Mouse (Mus musculus) forebrain, embryonic 10.5 days (tissue): Measurements from ENCODE around the gene Tbc1d9. TPM values are rescaled to one million over a fixed set of nuclear protein-coding genes. Genes with fewer than 3 reads are reported as not detected.

Source experiments
- DNase-seq: peaks from one replicate; pipeline ENCODE4 v3.0.0-alpha.2; 2017; ENCODE audit warnings: low spot score; ENCODE audit errors: extremely low spot score
- H3K27ac ChIP-seq: fragments of 300-500 bp; sonication (generic); 2 replicates; pipeline ENCODE4 v1.5.1; 2016; ENCODE audit warnings: mild to moderate bottlenecking
- H3K27me3 ChIP-seq: fragments of 300-500 bp; sonication (generic); 2 replicates; pipeline ENCODE4 v1.6.1; 2016; ENCODE audit warnings: mild to moderate bottlenecking; ENCODE audit not compliant: poor library complexity, severe bottlenecking
- H3K36me3 ChIP-seq: fragments of 300-500 bp; sonication (generic); replicated peaks from 2 replicates; pipeline ENCODE4 v1.6.1; 2016; ENCODE audit warnings: mild to moderate bottlenecking, moderate library complexity
- H3K4me1 ChIP-seq: fragments of 300-500 bp; sonication (generic); 2 replicates; pipeline ENCODE4 v1.6.1; 2016
- H3K4me3 ChIP-seq: fragments of 300-500 bp; sonication (generic); 2 replicates; pipeline ENCODE4 v1.5.1; 2016; ENCODE audit warnings: mild to moderate bottlenecking, moderate library complexity
- H3K9me3 ChIP-seq: fragments of 300-500 bp; sonication (generic); 2 replicates; pipeline ENCODE4 v1.6.1; 2016; ENCODE audit warnings: mild to moderate bottlenecking, moderate library complexity
- WGBS: fragments of 180-500 bp; shearing (Covaris S2); methylation state at CpG from one replicate; pipeline ENCODE4 v1.1.7; 2016; 5-methylcytosine and 5-hydroxymethylcytosine counted together
- polyA plus RNA-seq: library from polyadenylated mRNA; unstranded; fragments of >200 nt; fragmentation: Nextera tagmentation; extraction: Ambion mirVana; gene quantifications from 2 replicates; pipeline ENCODE4 v1.2.1, GENCODE M21; 2016

Gene Tbc1d9
- polyA plus RNA-seq, 1 experiment from 2014 or later = 3.6 TPM

- no peak for DNase-seq
- WGBS = 83% methylated on average over 2 of the region's 2 CpGs
- Histone ChIP-seq H3K27me3 (no peaks in the 10 kb centered on the region), H3K4me1 (peaks cover 6% of the 10 kb centered on the region; the same call in 1 of the 2 replicates), H3K9me3 (no peaks in the 10 kb centered on the region), H3K27ac (no peak overlapping the region), H3K4me3 (no peak overlapping the region), H3K36me3 (0 out of 2 replicates have a peak, but pooled peaks cover 1% of the 10 kb centered on the region)
Measured at GRCm38 (mm10) chr8:83217891-83218290, 52.7 kb downstream of the Tbc1d9 start.

GRCm38 (mm10) chr8:83219392-83219791 lies 54.2 kb downstream of the Tbc1d9 start:
- H3K4me3 ChIP-seq = no peak overlapping the region
- H3K36me3 ChIP-seq = no peaks in the 10 kb centered on the region; the same call in 1 of the 2 replicates
- H3K27ac ChIP-seq = no peak overlapping the region
- no peak for DNase-seq
- no peaks in the 10 kb centered on the region for H3K9me3 ChIP-seq
- H3K27me3 ChIP-seq = no peaks in the 10 kb centered on the region
- H3K4me1 ChIP-seq = peaks cover 8% of the 10 kb centered on the region; the same call in 1 of the 2 replicates
- 93% methylated on average over 8 of the region's 8 CpGs for WGBS

GRCm38 (mm10) chr8:83220746-83221145 lies 55.6 kb downstream of the Tbc1d9 start:
- Histone ChIP-seq H3K27me3 (no peaks in the 10 kb centered on the region), H3K36me3 (no peaks in the 10 kb centered on the region; the same call in 1 of the 2 replicates), H3K27ac (no peak overlapping the region), H3K9me3 (no peaks in the 10 kb centered on the region), H3K4me1 (peaks cover 12% of the 10 kb centered on the region), H3K4me3 (no peak overlapping the region)
- no peak for DNase-seq
- 86% methylated on average over 3 of the region's 3 CpGs for WGBS

- Histone ChIP-seq H3K36me3 (no peaks in the 10 kb centered on the region; the same call in 1 of the 2 replicates), H3K27me3 (no peaks in the 10 kb centered on the region), H3K27ac (no peak overlapping the region), H3K9me3 (no peaks in the 10 kb centered on the region), H3K4me3 (no peak overlapping the region), H3K4me1 (peaks cover 16% of the 10 kb centered on the region)
- DNase-seq = no peak
- WGBS = 74% methylated on average over 5 of the region's 5 CpGs
Measured at GRCm38 (mm10) chr8:83224754-83225416, 59.7 kb downstream of the Tbc1d9 start.

GRCm38 (mm10) chr8:83225598-83225997 lies 60.4 kb downstream of the Tbc1d9 start:
- Histone ChIP-seq H3K36me3 (no peaks in the 10 kb centered on the region; the same call in 1 of the 2 replicates), H3K4me1 (peaks cover 16% of the 10 kb centered on the region), H3K4me3 (no peak overlapping the region), H3K27me3 (no peaks in the 10 kb centered on the region), H3K27ac (no peak overlapping the region), H3K9me3 (no peaks in the 10 kb centered on the region)
- 89% methylated on average over 2 of the region's 2 CpGs for WGBS
- no peak for DNase-seq

- Histone ChIP-seq H3K27ac (no peak overlapping the region), H3K9me3 (no peaks in the 10 kb centered on the region), H3K36me3 (no peaks in the 10 kb centered on the region; the same call in 1 of the 2 replicates), H3K4me1 (peaks cover 16% of the 10 kb centered on the region), H3K27me3 (no peaks in the 10 kb centered on the region), H3K4me3 (no peak overlapping the region)
- no peak for DNase-seq
- 85% methylated on average over 5 of the region's 5 CpGs for WGBS
Measured at GRCm38 (mm10) chr8:83227336-83227735, 62.2 kb downstream of the Tbc1d9 start.

GRCm38 (mm10) chr8:83233099-83233498 lies 67.9 kb downstream of the Tbc1d9 start:
- H3K27ac ChIP-seq = no peak overlapping the region
- H3K4me3 ChIP-seq = no peak overlapping the region
- 90% methylated on average over 4 of the region's 4 CpGs for WGBS
- DNase-seq = no peak
- H3K36me3 ChIP-seq = peaks cover 18% of the 10 kb centered on the region
- no peaks in the 10 kb centered on the region for H3K4me1 ChIP-seq
- H3K27me3 ChIP-seq = no peaks in the 10 kb centered on the region
- H3K9me3 ChIP-seq = no peaks in the 10 kb centered on the region

- no peak overlapping the region for H3K27ac ChIP-seq
- no peaks in the 10 kb centered on the region for H3K4me1 ChIP-seq
- H3K4me3 ChIP-seq = no peak overlapping the region
- DNase-seq = no peak
- no peaks in the 10 kb centered on the region for H3K27me3 ChIP-seq
- no peaks in the 10 kb centered on the region for H3K9me3 ChIP-seq
- H3K36me3 ChIP-seq = peaks cover 45% of the 10 kb centered on the region
Measured at GRCm38 (mm10) chr8:83239341-83239740, 74.2 kb downstream of the Tbc1d9 start.

- Histone ChIP-seq H3K4me1 (no peaks in the 10 kb centered on the region), H3K27ac (no peak overlapping the region), H3K27me3 (no peaks in the 10 kb centered on the region), H3K4me3 (no peak overlapping the region), H3K36me3 (peaks cover 40% of the 10 kb centered on the region), H3K9me3 (no peaks in the 10 kb centered on the region)
- DNase-seq = no peak
- WGBS = 92% methylated on average over 7 of the region's 7 CpGs
Measured at GRCm38 (mm10) chr8:83244151-83244550, 79.0 kb downstream of the Tbc1d9 start.

GRCm38 (mm10) chr8:83250858-83251257 lies 85.7 kb downstream of the Tbc1d9 start:
- Histone ChIP-seq H3K4me3 (no peak overlapping the region), H3K27ac (peak overlapping the region; percentile 65), H3K27me3 (no peaks in the 10 kb centered on the region), H3K36me3 (peaks cover 41% of the 10 kb centered on the region), H3K4me1 (peaks cover 30% of the 10 kb centered on the region), H3K9me3 (no peaks in the 10 kb centered on the region)
- WGBS = 84% methylated on average over 6 of the region's 6 CpGs
- no peak for DNase-seq

GRCm38 (mm10) chr8:83251362-83252246 lies 86.5 kb downstream of the Tbc1d9 start:
- no peaks in the 10 kb centered on the region for H3K27me3 ChIP-seq
- peaks cover 47% of the 10 kb centered on the region for H3K36me3 ChIP-seq
- WGBS = 58% methylated on average over 14 of the region's 14 CpGs
- H3K4me1 ChIP-seq = peaks cover 30% of the 10 kb centered on the region
- peak; percentile 21 for DNase-seq
- H3K4me3 ChIP-seq = no peak overlapping the region
- H3K27ac ChIP-seq = peak overlapping the region; percentile 79
- no peaks in the 10 kb centered on the region for H3K9me3 ChIP-seq

GRCm38 (mm10) chr8:83252791-83253190 lies 87.6 kb downstream of the Tbc1d9 start:
- H3K9me3 ChIP-seq = no peaks in the 10 kb centered on the region
- H3K4me1 ChIP-seq = peaks cover 30% of the 10 kb centered on the region
- DNase-seq = no peak
- 83% methylated on average over 5 of the region's 5 CpGs for WGBS
- H3K27me3 ChIP-seq = no peaks in the 10 kb centered on the region
- H3K27ac ChIP-seq = peak overlapping the region; percentile 79
- H3K4me3 ChIP-seq = no peak overlapping the region
- peaks cover 47% of the 10 kb centered on the region for H3K36me3 ChIP-seq

GRCm38 (mm10) chr8:83257631-83258030 lies 92.5 kb downstream of the Tbc1d9 start:
- Histone ChIP-seq H3K4me3 (no peak overlapping the region), H3K27me3 (no peaks in the 10 kb centered on the region), H3K4me1 (peaks cover 6% of the 10 kb centered on the region), H3K9me3 (no peaks in the 10 kb centered on the region), H3K27ac (no peak overlapping the region), H3K36me3 (peaks cover 62% of the 10 kb centered on the region)
- 93% methylated on average over 5 of the region's 5 CpGs for WGBS
- DNase-seq = no peak
